Comparison of ENCODE assay signal across 36 mouse cellular contexts in the genomic region with DNA sequence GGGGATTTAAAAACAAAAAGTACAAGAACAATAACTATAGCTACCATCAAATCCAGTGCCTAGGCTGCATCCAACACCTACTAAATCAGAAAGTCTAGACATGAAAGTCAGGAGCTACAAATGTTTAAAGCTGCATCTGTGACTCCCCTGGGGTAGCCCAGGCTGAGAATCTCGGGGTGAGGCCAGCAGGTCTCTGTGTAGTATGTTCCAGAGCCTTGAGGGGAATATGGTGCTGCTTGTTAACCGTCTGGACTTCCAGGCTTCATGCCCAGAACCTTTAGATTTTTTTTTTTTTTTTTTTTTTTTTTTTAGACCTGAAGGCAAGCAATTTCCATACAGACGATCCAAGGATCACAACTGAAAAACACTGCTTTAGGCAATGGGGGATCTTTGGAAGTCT. TPM values are rescaled to one million over a fixed set of nuclear protein-coding genes. Genes with fewer than 3 reads are reported as not detected.
DNase-seq lines count a peak whose midpoint lies in the region; ATAC-seq and TF ChIP-seq lines count a peak whose summit lies in the region.
"Had no signal": no experiment of that assay in that cellular context is flagged by ENCODE, and none has a peak within 500 bp of the region (broad histone marks: within the 10 kb centered on the region; RNA-seq: fewer than 3 reads in every experiment).

No protein-coding gene starts in this region.

- no peak overlapping the region for H3K4me2 ChIP-seq in forebrain, embryonic 16.5 days (ENCODE audit: low read length)
- H3K4me2 ChIP-seq: embryonic facial prominence, embryonic 15.5 days; heart, embryonic 12.5 days; hindbrain, embryonic 14.5 days; limb, embryonic 15.5 days; liver, embryonic 13.5 days; midbrain, embryonic 13.5 days had no signal

- DNase-seq in forebrain, embryonic 10.5 days (ENCODE audit: extremely low spot score, low spot score): no peak
- DNase-seq in brain, embryonic 14.5 days (ENCODE audit: low read depth): peak; percentile 49
- peak; percentile 39 to 45 for DNase-seq in cerebellum, adult 18-20 months
- peak; percentile 26 to 31 for DNase-seq in cerebellum, postnatal 36 days
- DNase-seq in thymus, postnatal 25 days: no peak
- DNase-seq in gastrocnemius, adult 2 months: no peak
- DNase-seq: adrenal gland, postnatal 25 days; B cell, adult 2 months; heart, adult 2 months; heart, postnatal 4 days; kidney, adult 9 months; kidney, postnatal 10 days; liver, embryonic 13.5 days; lung, adult 18-20 months had no signal

- H3K4me1 ChIP-seq in forebrain, embryonic 16.5 days (replicated peaks; ENCODE audit: control insufficient read depth, insufficient read depth, low read length): no peaks in the 10 kb centered on the region
- H3K4me1 ChIP-seq in forebrain, embryonic 10.5 days: no peaks in the 10 kb centered on the region
- H3K4me1 ChIP-seq: embryonic facial prominence, embryonic 10.5 days; embryonic facial prominence, embryonic 15.5 days; midbrain, embryonic 13.5 days had no signal

- peak; percentile 67 for ATAC-seq in forebrain, embryonic 16.5 days
- ATAC-seq: intestine, postnatal 0 days; lung, postnatal 0 days; midbrain, embryonic 13.5 days had no signal

- intact Hi-C loops in gastrocnemius, adult 2 months (cut with DNase I): no loop called here

- TF ChIP-seq POLR2A in brain, embryonic 14.5 days (IDR thresholded peaks at IDR 0.05; ENCODE audit: borderline replicate concordance, extremely low read depth, insufficient read depth, insufficient read length, poor library complexity, severe bottlenecking): no peak

- 29% methylated on average over 3 of the region's 3 CpGs for WGBS in forebrain, embryonic 16.5 days
- WGBS in forebrain, embryonic 10.5 days: 62% methylated on average over 3 of the region's 3 CpGs

- no peak for TF ChIP-seq CTCF in brain, embryonic 14.5 days (IDR thresholded peaks at IDR 0.05; ENCODE audit: borderline replicate concordance, extremely low read depth, insufficient read depth, insufficient read length)
- TF ChIP-seq CTCF in gastrocnemius, adult 2 months (IDR thresholded peaks at IDR 0.05): no peak

- no peak overlapping the region for H3K9ac ChIP-seq in forebrain, embryonic 16.5 days (replicated peaks; ENCODE audit: low read depth, low read length)
- H3K9ac ChIP-seq: embryonic facial prominence, embryonic 15.5 days; heart, embryonic 12.5 days; hindbrain, embryonic 14.5 days; limb, embryonic 15.5 days; liver, embryonic 13.5 days; midbrain, embryonic 13.5 days had no signal

- no peak overlapping the region for H3K4me3 ChIP-seq in forebrain, embryonic 16.5 days (replicated peaks; ENCODE audit: low read length)
- H3K4me3 ChIP-seq in forebrain, embryonic 10.5 days: no peak overlapping the region
- H3K4me3 ChIP-seq in gastrocnemius, adult 2 months: no peak overlapping the region
- H3K4me3 ChIP-seq: embryonic facial prominence, embryonic 10.5 days; embryonic facial prominence, embryonic 15.5 days; heart, adult 2 months; heart, embryonic 12.5 days; limb, embryonic 15.5 days; liver, embryonic 13.5 days; midbrain, embryonic 13.5 days had no signal

- H3K36me3 ChIP-seq in forebrain, embryonic 16.5 days (ENCODE audit: control insufficient read depth, insufficient read depth): no peaks in the 10 kb centered on the region
- H3K36me3 ChIP-seq in forebrain, embryonic 10.5 days (replicated peaks): no peaks in the 10 kb centered on the region
- H3K36me3 ChIP-seq: embryonic facial prominence, embryonic 10.5 days; embryonic facial prominence, embryonic 15.5 days; heart, embryonic 12.5 days; limb, embryonic 15.5 days; liver, embryonic 13.5 days; midbrain, embryonic 13.5 days had no signal

- H3K9me3 ChIP-seq in forebrain, embryonic 16.5 days (ENCODE audit: control insufficient read depth, low read length): no peaks in the 10 kb centered on the region
- no peaks in the 10 kb centered on the region for H3K9me3 ChIP-seq in forebrain, embryonic 10.5 days
- H3K9me3 ChIP-seq: embryonic facial prominence, embryonic 10.5 days; embryonic facial prominence, embryonic 15.5 days; heart, embryonic 12.5 days; limb, embryonic 15.5 days; liver, embryonic 13.5 days; midbrain, embryonic 13.5 days had no signal

- no peaks in the 10 kb centered on the region for H3K27me3 ChIP-seq in forebrain, embryonic 16.5 days (replicated peaks; ENCODE audit: control insufficient read depth, insufficient read depth, low read length)
- H3K27me3 ChIP-seq in forebrain, embryonic 10.5 days (ENCODE audit: poor library complexity, severe bottlenecking): no peaks in the 10 kb centered on the region
- H3K27me3 ChIP-seq: embryonic facial prominence, embryonic 15.5 days; heart, embryonic 12.5 days; limb, embryonic 15.5 days; liver, embryonic 13.5 days; midbrain, embryonic 13.5 days had no signal

- H3K27ac ChIP-seq in forebrain, embryonic 16.5 days (ENCODE audit: low read length): no peak overlapping the region
- H3K27ac ChIP-seq in forebrain, embryonic 10.5 days: no peak overlapping the region
- H3K27ac ChIP-seq in gastrocnemius, adult 2 months: no peak overlapping the region
- H3K27ac ChIP-seq: embryonic facial prominence, embryonic 10.5 days; embryonic facial prominence, embryonic 15.5 days; heart, adult 2 months; hindbrain, embryonic 14.5 days; limb, embryonic 15.5 days; liver, embryonic 13.5 days; macrophage; midbrain, embryonic 13.5 days had no signal

RNA-seq across cellular contexts. Expression of gene Rgs7bp, which starts 10.8 kb away (rescaled TPM):
- 6.0 and 6.8 TPM in 2 replicates for polyA plus RNA-seq in forebrain, embryonic 16.5 days (2015; fragmentation: Nextera tagmentation; extraction: Ambion mirVana)
- polyA plus RNA-seq in forebrain, embryonic 10.5 days (2016; fragmentation: Nextera tagmentation; extraction: Ambion mirVana): 0.46 and 0.55 TPM in 2 replicates
- 3.3 and 5.0 TPM in 2 replicates for polyA plus RNA-seq in brain, embryonic 14.5 days (2012; rRNA removed)
- under 1 TPM; 0.48 to 0.70 TPM for total RNA-seq in gastrocnemius, adult 2 months (2021)
- total RNA-seq: megakaryocyte-erythroid progenitor cell, adult 5-6 weeks had no signal

RNA-seq across cellular contexts. Expression of gene 4933425L06Rik, which starts 38.0 kb away (rescaled TPM):
- polyA plus RNA-seq in forebrain, embryonic 16.5 days (2015; fragmentation: Nextera tagmentation; extraction: Ambion mirVana): 0.13 TPM in 1 of 2 replicates, not detected in the other
- not detected in 2 replicates for polyA plus RNA-seq in forebrain, embryonic 10.5 days (2016; fragmentation: Nextera tagmentation; extraction: Ambion mirVana)
- polyA plus RNA-seq in brain, embryonic 14.5 days (2012; rRNA removed): not detected in 2 replicates
- not detected for total RNA-seq in gastrocnemius, adult 2 months (2021)
- total RNA-seq: adrenal gland, adult 18-20 months; adrenal gland, postnatal 25 days; gastrocnemius, adult 8-10 months; gastrocnemius, postnatal 4 days; heart, adult 2 months; heart, postnatal 4 days; layer of hippocampus, postnatal 10 days; left cerebral cortex, adult 18-20 months; left cerebral cortex, postnatal 25 days; megakaryocyte-erythroid progenitor cell, adult 5-6 weeks had no signal
- polyA plus RNA-seq: embryonic facial prominence, embryonic 10.5 days; embryonic facial prominence, embryonic 15.5 days; heart, adult 2 months; heart, embryonic 12.5 days; heart, postnatal 0 days; hindbrain, embryonic 14.5 days; intestine, postnatal 0 days; large intestine, adult 2 months; limb, embryonic 15.5 days; liver, embryonic 13.5 days; lung, postnatal 0 days; macrophage; midbrain, embryonic 13.5 days; neural tube, embryonic 14.5 days; thymus, postnatal 0 days; urinary bladder, adult 2 months had no signal

Comparison
In these comparisons a context has a peak if more than half of its experiments do, and no peak if none do; other contexts are left out.
1. DNase-seq: peak in brain, embryonic 14.5 days (single experiment), cerebellum, adult 18-20 months (2 of 2) and cerebellum, postnatal 36 days (2 of 2); none in forebrain, embryonic 10.5 days (single experiment), thymus, postnatal 25 days (single experiment) and gastrocnemius, adult 2 months (single experiment).